Mouse (Mus musculus) megakaryocyte, adult 5-6 weeks (primary cell): ENCODE data around the gene Cblb. TPM values are rescaled to one million over a fixed set of nuclear protein-coding genes. Genes with fewer than 3 reads are reported as not detected.
A peak's percentile ranks its signal among the peaks of the same experiment; 100 is the strongest.

ENCODE experiments used
- ATAC-seq: 2 replicates; pipeline ENCODE4 v1.8.0; 2016; ENCODE audit warnings: mild to moderate bottlenecking, inconsistent platforms; ENCODE audit not compliant: poor library complexity, severe bottlenecking
- total RNA-seq, 2 experiments: library from RNA; stranded (forward) in 1 of 2; stranded (reverse) in 1 of 2; fragments of 153-499, 151-499 nt in 1 of 2; fragments of 221-1000, 200-1000 nt in 1 of 2; gene quantifications; 2 replicates each; pipeline versions ENCODE4 v1.2.3 to v1.2.4; 2015 to 2017

Cblb gene
- total RNA-seq, 2 experiments from 2014 or later = 8.8 to 21.0 TPM

- no peak for ATAC-seq
Observed at GRCm38 (mm10) chr16:52070128-52070527, 39.1 kb downstream of the Cblb start.

DNA sequence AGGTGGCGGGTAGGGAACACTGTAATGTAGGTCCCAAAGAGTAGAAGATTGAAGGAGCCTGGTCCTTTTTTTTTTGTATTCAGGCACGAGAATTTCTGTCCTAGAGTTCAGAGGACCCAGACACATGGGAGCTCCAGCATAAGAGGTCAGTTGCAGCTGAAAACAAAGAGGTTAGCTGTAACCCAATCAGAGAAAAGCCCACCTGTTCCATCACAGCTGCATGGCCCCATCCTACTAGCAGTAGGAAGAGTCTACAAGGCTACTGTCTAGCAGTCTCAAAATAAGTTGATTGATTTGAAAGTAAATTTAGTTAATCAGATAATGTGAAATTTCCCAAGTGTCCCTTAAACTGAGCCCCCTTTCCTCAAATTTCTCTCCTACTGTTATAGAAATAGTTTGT lies 40.3 kb downstream of the Cblb start:
- ATAC-seq = no peak

- ATAC-seq = 0 out of 2 replicates have a peak, but pooled peaks have one; percentile 8
Observed at GRCm38 (mm10) chr16:52071766-52072209, 40.8 kb downstream of the Cblb start.

DNA sequence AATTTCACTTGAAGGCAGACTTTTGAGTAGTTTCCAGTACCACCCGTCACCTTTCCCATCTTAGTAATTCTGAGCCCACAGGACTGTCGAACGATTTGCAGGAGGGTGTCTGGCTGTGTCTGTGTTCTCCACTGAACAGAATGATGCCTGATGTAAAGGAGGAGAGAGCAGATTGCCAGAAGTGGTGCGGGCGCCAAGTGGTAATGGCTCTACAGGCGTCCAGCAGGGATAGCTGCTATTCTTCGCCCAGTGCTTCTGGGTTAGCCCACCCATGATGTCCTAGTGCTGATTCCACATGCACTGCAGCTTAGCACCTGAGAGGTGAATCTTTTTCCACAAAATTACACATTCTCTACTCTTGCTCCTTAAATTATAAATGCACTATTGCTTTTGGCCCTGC lies 45.6 kb downstream of the Cblb start:
- ATAC-seq = no peak

- no peak for ATAC-seq
Observed at GRCm38 (mm10) chr16:52077901-52078300, 46.9 kb downstream of the Cblb start.

DNA sequence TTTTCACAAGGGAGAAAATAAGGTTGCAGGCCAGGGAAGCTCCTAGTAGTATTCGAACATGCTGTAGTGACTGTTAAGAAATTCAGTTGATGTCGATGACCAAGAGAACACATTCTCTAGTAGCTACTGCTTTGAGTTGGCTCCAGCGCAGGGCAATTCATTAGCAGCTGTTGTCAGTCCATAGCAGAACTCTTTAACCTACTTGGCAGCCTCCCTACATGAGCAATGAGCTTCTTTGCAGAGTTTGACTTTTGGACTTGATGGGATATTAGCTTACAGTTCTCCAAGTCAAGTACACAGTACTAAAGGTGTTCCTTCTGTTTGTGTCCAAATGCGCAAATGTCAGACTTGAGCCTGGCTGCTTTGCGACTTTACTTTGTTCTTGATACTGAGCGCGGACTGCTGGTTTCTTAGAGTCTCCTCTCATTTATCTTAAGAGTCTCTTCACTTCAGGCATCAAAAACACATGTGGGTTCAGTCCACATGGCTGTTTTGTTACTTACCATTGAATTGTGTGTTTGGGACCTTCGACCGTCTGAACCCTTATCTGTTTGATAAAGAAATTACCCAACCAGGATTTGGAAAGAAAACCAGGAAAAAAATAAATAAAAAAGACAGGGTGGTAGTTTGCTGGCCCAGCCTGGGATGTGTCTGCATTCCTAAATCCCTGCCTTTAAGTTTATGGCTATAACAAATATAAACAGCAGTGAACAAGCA lies 47.9 kb downstream of the Cblb start:
- ATAC-seq = no peak

GRCm38 (mm10) chr16:52079475-52079823 lies 48.4 kb downstream of the Cblb start:
- no peak for ATAC-seq

DNA sequence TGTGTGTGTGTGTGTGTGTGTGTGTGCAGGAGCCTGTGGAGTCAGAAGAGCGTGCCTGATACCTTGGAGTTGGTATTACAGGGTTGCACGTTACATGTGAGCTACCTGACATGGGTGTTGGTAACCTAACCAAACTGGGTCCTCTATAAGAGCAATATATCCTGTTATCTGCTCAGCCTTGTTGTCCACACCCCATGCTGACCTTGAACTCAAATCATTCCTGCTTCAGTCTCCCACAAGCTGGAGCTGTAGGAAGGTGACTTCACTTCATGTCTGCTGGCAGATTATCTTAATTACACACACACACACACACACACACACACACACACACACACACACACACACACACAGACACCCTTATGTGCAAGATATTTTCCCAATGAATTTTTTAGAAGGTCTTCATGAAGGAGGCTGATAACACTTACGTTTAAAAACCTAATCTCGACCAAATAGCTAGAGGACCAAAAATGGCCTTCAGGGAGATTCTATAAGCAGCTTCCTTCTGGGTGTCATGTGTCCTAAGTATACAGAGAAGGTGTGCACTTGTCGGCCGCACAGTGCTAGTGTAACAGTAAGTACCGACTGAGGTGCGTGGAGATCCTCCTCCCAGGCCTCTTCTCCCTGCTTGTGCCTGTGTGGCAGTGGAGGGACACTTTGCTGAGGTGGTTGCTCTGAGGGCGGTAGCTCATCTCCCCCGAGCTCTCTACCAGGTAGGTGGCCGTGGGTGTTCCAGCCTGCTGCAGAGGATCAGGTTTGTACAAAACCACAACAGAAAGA lies 49.8 kb downstream of the Cblb start:
- no peak; the same call in 1 of the 2 replicates for ATAC-seq

DNA sequence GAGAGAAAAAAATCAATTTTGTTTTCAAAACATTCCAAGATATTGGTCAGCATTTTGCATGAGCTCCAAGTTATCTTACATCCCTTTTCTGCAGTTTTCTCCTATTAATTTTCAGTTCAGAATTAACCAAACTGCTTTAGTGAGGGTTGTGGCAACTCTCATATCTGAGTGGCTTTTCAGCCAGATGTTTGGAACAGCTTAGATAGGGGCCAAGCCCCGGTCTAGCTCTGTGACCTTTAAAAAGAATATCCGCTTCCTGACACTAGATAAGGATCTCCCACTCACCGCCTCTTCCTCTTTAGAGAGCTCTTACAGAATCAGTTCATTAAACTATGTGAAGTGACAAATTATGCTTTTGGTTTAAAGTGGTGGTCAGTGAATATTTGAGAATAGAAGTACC lies 50.7 kb downstream of the Cblb start:
- peak; percentile 83 for ATAC-seq

GRCm38 (mm10) chr16:52086793-52087450 lies 55.9 kb downstream of the Cblb start:
- ATAC-seq = peak; percentile 16; the same call in 1 of the 2 replicates

DNA sequence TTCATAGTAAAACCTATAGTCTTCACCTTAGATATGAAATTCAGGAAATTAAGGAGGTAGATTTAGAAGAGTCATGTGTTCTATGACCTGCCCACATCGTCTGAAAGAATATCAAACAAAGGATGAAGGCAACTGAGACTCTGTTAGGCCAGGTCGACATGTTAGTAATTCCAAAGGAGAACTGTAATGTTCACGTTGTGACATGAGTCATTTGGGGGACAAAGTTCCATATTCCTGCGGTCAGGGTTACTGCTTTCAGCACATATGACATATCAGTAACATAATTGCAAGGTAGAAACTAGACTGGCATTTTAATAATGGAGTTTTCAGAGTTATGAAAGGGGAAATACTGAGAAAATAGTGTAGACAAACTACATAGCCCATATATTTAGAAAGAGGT lies 58.3 kb downstream of the Cblb start:
- ATAC-seq = no peak

DNA sequence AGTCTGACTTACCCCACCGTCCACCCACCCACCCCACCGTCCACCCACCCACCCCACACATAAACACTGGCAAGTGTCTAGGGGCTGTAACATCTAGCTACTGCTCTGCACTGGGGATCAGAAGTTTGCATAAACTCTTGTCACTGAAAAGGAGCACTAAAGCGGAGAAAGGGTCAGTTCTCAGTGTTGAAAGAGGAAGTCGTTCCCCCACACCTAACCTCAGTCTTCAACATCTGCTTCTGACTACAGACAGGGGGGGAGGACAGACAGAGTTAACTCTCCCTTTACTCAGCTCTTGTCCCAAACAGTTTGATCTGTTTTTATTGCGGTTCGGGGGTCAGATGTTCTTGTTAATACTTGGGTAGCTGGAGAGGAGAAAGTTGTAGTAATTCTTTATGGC lies 59.9 kb downstream of the Cblb start:
- ATAC-seq = peak; percentile 60

DNA sequence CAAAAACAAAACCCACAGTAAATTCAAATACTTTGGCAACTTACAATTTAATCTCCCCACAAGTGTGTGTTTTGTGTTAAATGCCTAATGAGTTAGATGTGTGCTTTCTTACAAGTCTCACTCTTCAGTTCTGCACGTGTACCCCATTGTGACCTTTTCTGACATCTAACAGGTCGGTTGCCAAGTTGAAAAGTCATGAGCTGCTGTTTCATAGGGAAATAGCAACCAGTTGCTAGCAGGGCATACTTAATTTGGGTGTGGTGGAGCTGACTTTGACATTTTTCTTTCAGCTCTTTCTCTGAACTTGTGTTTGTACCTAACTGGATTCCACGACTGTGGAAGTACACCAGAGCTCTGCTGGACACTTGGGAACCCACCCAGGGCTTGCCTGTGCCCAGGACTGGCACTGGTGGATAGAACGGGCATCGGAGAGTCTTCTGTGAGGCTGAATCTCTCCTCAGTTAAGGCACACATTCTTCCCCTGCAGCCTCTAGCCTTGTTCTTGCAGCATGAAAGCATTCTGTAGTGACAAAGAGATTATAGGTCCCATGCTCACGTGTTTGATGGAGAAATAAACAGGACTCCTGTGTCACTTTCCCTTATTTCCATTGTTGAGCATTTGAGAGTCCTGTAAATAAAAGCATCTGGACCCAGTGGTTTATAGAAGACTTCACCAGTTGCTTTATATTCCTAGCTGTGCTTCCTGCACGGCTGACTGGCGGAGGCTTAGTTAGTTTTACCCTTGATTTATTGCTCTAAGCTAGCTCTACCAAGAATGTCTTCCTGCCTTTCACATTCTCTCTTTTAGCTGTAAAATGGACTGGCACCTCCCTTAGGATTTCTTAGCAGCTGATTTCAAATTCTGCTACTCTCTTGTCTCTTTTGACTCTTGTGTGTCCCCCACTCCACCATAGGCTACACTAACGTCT lies 62.6 kb downstream of the Cblb start:
- no peak for ATAC-seq

DNA sequence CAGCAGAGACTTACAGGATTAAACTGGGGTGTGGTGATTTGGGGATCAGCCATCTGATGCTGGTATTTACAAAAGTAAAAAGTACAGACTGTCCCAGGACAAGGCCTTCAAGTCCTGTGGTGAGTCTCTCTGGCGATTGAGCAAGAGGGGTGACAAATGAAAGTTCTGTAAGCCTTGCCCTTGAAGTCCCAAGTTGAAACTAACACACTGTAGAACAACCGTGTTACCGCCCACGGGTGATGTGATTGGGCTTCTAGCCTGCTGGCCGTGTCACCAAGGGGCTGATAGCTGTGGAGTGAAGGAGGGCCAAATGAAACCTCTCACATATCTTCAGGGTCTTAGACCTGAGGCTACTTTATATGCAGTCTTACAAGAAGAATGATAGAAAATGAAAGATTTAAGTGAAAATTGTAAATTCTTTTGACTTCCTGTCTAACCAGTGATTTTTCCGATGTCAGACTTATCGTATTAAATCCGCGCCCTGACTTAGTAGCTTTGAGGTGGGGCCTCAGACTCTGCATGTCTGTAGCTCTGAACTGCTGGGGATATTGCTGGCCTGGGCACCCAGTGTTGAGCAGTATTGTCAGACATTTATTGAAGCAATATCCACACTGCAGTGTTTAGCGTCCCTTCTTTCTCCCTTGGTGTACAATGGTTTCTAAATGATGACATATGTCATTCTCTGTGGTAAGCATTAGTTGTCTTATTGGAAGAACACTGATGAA lies 63.9 kb downstream of the Cblb start:
- ATAC-seq = peak; percentile 79

DNA sequence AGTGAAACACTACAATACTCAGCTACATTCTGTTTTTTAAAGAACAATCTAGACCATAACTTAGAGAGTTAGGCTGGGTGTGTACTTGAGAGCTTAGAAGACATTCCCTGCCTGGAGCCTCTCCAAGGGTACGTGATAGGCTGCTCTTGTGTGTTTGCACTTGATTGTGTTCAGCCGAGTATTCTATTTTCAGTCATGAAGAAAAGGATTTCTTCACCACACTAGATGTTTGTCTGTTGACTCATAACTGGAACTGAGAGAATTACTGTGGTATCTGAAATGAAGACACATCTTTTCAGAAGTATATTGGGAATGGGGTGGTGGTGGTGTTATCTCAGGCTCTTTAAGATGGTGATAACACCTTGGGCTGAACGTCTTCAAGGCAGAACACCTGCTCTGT lies 64.6 kb downstream of the Cblb start:
- ATAC-seq = 0 out of 2 replicates have a peak, but pooled peaks have one; percentile 7

- no peak for ATAC-seq
Observed at GRCm38 (mm10) chr16:52100466-52100865, 69.4 kb downstream of the Cblb start.

DNA sequence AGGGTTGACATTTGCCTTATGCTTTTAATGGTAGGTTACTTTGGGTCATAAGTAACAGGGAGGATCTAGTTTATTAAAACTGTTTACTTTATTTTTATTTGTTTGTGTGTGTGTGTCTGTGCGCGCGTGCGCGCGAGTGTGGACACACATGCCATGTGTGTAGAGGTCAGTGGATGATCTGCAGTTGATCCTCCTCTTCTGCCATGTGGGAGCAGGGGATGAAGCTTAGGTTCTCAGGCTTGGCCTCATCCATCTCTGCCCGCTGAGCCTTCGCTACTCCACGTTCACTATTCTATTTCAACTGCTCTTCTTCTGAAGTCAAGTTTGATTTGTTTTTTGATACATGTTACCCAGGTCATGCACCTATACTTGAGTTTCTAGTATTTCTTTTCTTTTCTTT lies 73.6 kb downstream of the Cblb start:
- ATAC-seq = no peak

DNA sequence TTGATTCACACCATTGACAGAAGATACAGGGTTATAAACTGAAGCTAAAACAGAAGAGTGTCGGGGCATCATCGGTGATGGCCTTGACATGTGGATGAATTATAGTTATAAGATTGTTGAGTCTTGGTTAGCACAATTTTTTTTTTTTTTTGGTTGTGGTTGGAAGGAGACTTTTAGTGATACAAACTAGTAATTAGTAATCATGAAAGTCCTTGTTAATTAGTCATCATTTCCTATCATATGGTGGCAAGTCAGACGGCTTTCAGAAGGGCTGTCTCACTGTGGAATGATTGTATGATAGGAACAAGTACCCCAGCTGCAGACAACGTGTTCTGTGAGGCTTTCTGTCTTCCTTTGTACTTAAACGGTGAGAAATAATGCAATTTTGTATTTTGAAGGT lies 76.8 kb downstream of the Cblb start:
- ATAC-seq = no peak

DNA sequence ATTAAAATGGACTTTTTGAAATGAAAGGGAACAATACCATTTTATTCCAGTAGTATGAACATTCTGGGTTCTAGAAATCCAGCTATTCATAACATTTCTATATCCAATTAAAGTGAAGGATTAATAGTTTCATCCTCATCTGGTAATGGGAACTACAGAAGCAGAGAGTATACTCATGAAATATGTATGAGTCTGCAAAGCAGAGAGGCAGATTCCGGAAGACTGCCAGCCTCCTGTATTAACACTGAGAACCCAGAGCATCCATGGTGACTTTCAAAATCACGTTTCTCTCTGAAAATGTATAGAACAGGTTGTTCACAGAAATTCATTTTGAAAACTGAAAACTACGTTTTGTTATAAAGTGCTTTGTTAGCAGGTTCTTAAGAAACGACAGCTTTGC lies 83.4 kb downstream of the Cblb start:
- no peak for ATAC-seq

GRCm38 (mm10) chr16:52119003-52119402 lies 88.0 kb downstream of the Cblb start:
- ATAC-seq = no peak
